Mouse (Mus musculus): ENCODE data around the gene Ears2.

Gene Ears2

DNA sequence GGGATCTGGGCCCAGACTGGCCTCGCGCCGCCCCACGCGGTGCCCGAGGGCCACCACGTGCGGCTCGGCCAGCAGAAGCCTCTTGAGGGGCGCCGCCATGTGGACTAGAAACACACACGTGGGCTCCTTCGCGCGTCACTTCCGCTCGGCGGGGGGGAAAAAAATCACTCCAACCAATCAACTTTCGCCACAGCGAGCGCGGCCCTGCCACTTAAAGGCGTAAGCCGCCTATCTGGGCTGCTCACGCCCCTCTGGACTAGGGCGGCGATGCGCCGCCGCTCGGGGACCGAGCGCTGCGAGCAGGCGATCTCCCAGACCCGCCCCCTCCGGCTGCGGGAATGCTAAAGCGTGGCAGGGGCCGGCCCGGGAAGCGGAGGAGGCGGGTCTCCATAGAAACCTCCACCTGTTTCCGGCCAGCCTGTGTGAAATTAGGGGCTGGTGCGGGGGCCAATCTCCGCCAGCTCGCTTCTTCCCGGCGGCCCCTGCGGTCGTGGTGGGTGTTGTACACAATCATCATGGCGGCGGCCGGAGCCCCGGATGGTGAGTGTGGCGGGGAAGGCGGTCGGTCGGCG lies at the start of gene Ears2, which contains the start of gene Ubfd1:
Gene Ears2, minus strand, starts transcription at position 319 of the 572 bp plus-strand sequence.
Gene Ubfd1, plus strand, starts transcription at position 231 of the 572 bp plus-strand sequence.
- DNase-seq (ENCODE audit: extremely low spot score, low spot score): peak; percentile 99

DNA sequence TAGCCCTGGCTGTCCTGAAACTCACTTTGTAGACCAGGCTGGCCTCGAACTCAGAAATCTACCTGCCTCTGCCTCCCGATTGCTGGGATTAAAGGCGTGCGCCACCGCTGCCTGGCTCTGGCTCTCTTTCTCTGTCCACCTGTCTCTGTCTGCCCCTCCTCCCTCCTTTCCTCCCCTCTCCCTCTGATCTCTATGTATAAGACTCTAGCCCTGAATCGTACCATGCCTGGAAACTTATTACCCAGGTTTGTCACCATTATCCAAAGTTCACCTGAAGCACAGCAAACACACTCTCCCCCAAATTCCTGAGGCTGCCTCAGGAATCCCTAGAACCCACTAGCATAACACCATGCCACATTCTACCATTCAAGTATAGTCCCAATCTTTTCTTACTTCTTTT lies 41.1 kb upstream of the Ears2 start:
- DNase-seq (ENCODE audit: extremely low spot score, low spot score): no peak

DNA sequence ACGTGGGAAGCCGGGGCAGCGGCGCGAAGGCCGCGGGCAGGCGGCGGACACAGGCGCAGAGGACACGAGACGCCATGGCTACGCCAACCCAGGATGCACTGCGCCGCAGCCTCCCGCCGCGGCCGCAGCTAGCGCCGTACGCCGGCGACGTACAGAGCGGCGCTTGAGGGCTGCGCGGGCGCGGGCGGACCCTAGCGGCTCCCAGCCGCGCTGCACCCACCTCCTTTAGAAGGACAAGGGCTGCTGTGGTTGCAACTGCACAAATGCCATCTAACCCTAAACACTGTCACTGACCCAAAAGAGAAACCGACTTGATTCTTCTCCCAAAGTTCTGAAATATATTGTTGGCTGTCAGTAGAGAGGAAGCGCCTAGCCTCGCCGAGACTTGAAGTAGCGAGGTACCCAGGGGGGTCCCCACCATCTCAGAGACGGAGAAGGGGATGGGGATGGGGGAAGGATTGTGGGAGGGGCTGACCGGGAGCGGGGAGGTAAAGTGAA lies 34.7 kb upstream of the Ears2 start, which contains the start of gene Ndufab1:
Gene Ndufab1, minus strand, starts transcription at position 140 of the 498 bp plus-strand sequence.
- peak; percentile 84 for DNase-seq (ENCODE audit: extremely low spot score, low spot score)

DNA sequence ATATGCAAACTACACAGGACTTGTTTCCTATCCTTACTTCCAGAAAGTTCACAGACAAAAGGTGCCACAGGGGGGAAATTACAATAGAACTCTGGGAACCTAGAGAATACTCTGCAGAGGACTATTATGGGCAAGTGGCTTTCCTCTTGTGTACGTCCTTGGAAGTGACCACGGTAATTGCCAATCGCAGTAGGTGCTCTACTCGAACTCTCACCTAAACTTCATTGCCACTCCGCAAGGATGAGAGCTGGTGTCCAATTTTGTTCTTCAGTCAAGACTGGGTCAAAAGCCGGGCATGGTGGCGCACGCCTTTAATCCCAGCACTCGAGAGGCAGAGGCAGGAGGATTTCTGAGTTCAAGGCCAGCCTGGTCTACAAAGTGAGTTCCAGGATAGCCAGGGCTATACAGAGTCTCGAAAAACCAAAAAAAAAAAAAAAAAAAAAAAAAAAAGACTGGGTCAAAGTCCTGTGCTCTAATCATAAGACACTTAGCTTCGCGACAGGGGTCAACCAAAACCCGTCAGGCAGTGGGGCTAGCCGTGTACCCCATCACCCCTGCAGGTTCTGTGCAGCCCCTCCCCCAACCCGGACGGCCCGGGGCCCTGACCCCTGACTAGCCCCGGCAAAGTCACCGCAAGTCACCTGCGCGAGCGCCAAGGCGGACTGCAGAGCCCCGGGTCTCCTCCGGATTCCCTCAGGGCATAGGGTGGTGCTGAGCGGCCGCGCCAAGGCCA lies 34.1 kb upstream of the Ears2 start:
- DNase-seq (ENCODE audit: extremely low spot score, low spot score): peak; percentile 76

DNA sequence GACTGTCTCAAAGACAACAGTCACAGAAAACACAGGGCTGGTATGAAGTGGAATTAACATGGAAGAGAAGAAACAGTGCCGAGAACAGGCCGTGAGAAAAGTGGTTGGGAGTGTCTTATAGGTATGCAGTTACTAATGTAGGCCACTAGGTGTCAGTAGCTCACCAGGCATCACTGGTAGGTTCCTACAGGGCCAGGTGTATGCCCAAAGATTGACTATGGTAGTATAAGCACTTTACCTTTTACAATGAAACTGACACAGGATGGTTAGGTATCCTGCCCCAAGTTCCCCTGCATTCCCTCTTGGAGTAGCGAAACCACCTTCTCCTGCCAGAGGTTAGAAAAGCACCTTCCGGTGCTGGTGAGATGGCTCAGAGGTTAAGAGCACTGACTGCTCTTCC lies 32.2 kb upstream of the Ears2 start:
- peak; percentile 36 for DNase-seq (ENCODE audit: extremely low spot score, low spot score)

DNA sequence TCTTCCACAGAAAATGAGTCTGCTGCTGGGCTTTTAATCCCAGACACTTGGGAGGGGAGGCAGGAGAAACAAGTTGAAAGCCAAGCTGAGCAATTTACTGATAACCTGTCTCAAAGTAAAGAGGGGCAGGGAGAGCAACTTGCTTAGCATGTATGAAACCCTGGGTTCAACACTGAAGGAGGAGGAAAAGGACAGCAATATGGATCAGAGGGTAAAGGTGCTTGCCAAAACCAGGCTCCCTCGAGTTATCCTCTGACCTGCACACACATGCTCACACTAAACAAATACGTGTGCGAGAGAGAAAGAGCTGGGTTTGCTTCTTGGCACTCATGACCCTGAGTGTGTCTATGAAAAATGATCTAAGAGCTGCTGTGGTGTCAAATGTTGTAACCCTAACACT lies 30.9 kb upstream of the Ears2 start:
- no peak for DNase-seq (ENCODE audit: extremely low spot score, low spot score)

DNA sequence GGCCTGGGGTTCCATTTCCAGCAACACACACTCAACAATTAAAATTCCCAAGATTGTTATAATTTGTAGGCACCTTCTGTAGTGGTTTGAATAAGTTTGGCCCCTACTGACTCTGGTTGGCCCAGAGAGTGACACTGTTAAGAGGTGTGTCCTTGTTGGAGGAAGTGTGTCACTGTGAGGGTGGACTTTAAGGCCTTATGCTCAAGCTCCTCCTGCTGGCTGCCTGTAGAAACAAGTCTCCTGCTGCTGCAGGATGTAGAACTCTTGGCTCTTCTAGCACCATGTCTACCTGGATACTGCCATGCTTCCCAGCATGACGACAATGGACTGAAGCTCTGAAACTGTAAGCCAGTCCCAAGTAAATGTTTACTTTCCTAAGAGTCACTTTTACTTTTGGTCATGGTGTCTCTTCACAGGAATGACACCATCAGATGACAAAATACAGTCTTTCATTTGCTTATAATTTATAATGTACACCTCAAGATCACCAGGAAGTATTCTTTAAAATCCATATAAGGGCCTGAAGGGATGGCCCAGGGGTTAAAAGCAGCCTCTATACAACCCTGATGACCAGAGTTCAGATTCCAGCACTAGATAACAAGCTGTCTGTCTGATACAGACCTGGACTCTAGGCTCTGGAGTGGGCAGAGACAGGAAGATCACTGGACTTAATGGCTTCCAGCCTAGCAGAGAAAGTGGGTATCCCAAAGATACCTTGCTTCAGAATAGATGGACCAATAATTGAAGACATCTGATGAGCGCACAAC lies 27.7 kb upstream of the Ears2 start:
- no peak for DNase-seq (ENCODE audit: extremely low spot score, low spot score)

DNA sequence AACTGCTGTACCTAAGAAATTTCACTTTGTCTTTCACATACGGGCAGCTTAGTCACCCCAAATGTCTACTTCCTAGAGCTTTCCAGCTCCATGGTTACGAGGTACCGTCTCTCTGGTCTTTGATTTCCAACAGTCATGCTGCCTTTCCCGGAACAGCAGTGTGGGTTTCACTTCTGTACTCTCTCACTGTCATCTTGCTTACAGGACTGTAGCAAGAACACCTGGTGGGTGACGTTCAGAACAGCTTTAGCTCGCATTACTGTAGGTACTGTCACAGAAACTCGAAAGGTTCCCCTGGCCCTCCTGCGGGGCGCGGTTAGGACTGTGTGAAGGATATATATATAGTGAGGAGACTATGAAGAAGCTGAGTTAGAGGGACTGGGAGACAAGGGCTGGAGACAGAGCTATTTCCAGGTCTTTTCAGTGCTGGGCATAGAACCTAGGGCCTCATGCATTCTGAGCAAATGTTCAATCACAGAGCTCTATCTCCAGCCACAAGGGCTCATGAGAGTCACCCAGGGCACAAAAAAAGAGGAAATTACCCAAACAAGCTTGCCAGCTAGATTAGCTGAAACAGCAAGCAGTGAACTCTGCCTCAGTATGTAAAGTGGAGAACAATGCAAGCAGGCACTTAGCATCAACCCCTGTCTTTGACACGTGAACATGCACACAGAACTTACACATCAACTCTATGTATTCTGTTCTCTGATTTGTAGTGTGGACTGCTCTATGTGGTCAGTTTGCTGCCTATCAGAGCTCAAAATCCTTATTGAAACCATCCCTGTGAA lies 20.3 kb upstream of the Ears2 start:
- DNase-seq (ENCODE audit: extremely low spot score, low spot score): no peak

DNA sequence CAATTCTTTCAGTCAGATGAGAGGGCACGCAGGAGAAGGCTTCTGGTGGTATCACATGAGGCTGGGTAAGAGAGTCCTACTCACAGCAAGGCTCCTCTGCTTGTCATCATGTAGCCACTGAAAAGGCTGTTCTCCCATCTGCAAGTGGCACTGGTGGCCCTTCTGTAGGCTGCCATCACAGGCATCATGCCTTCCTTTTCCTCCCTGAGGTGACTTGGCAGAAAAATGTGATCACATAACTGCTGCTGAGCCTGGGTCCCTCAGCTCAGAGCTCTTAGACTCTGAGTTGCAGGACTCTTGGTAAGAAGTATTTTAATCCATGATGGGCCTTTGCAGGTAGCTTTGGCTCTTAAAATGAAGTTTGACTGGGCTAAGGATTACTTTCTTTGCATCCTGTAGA lies 14.0 kb upstream of the Ears2 start:
- DNase-seq (ENCODE audit: extremely low spot score, low spot score): no peak

DNA sequence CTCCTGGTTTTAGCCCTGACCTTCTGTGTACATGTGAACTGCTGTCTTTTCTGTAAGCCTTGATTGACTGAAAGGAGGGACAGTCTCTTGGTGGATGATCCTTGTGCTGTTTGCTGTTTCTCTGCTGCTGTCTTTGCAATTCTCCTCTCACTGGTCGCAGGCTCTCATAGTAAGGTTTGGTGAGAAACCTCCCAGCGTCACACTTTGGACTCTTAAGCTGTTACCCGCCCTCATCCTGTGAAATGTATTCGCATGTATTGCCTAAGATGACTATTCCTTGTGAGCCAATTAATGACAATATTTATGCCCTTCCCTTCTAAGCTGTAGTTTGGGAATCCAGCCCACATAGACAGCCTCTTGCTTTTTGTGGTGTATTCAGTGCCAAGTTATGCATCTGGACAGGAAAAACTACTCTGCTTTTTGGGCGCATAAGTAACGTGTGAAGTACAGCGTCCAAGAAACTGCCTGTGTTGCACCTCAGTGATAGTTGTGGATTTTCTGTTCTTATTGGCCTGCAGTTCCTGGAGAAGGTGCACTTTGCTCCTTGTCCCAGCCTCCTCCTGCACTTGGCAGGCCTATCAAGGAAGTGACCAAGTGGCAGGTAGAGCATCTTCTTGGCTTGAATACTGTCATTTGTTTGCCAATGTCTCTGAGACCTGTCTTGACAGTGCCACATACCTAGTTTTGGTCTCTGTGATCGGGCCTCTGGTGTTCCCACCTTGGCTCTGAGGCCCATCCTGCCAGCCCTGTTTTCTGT lies 12.9 kb upstream of the Ears2 start:
- DNase-seq (ENCODE audit: extremely low spot score, low spot score): no peak

DNA sequence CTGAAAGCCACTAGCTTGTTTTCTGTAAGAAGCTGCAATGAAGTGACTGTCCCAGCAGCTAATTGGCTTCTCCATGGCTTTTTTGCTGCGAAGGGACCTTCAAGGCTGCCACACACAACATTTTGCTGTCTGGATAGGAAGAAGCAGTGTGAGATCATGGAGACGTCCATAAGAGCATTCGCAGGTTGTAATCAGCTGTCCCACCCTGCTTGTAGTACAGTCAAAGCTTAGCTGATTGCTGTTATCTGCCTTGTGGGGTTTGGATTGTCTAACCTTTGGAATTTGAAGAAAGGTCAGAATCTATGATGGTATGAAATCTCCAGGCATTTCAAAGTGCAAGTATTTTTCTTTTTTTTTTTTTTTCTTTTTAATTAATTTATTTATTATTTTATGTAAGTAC lies 7.3 kb upstream of the Ears2 start:
- no peak for DNase-seq (ENCODE audit: extremely low spot score, low spot score)

DNA sequence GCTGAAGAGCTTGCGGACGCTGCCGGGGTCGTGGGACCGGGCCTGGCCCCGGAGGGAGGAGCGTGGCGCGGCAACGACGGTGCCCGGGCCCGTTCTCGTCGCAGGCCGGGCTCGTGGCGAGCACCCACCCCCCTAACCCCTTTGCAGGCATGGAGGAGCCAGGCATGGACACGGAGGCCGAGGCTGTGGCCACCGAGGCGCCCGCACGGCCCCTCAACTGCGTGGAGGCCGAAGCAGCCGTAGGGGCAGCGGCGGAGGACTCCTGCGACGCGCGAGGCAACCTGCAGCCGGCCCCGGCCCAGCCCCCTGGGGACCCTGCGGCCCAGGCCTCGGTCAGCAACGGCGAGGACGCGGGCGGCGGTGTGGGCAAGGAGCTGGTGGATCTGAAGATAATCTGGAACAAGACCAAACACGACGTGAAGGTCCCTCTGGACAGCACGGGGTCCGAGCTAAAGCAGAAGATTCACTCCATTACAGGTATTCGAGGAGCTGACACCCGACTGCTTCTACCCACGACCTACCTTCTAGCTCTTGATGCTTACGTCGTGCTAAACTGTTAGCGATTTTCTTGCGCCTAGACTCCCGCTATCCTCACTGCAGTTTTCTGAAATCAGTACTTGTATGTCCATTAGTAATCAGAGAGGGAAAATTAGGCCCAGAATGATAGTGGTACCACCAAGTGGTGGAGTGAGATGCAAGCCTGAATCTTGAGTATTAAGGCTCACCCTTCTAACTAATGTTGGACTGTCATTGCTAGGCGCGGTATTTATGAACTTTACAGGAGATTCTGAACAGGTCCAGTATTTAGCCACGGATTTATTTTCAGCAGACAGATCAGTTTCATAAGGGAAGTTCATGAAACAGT lies 686 bp upstream of the Ears2 start:
- DNase-seq (ENCODE audit: extremely low spot score, low spot score): no peak

DNA sequence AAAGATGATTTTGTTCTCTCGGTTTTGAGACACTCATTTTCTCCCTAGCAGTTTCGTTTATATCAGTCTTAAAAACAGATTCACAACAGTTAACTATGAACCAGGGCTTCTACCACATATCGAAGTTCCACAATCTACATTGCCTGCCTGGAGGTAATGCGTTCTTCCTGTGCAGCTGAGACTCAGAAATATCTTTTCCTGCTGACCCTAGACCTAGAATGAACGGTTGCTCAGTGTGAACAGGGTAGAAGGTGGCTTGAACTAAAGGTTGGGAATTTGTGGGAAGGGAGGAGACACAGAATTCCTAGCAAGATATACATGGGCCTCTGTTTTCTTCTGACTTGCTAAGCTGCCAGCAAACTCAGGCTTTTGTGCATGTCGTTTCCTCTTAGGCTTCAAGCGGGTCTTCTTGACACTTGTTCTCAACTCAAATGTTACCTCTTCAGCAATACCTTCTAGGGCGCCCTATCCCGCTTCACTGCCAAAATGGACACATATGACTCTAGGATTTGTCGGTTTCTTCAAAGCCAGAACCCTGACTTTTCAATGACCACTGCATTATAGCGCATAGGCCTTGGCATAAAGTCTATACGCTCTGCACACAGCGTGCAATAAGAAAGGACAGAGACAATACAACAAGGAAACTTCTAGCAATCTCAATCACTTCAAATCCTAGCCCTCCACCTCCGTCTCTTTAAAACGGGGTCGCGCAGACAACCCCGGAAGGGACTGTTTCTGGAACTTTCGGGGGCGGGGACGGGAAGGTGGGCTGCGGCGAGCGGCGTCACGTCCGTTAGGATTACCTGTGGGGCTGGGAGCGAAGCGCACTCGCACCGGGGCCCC lies 740 bp downstream of the Ears2 start:
- no peak for DNase-seq (ENCODE audit: extremely low spot score, low spot score)

DNA sequence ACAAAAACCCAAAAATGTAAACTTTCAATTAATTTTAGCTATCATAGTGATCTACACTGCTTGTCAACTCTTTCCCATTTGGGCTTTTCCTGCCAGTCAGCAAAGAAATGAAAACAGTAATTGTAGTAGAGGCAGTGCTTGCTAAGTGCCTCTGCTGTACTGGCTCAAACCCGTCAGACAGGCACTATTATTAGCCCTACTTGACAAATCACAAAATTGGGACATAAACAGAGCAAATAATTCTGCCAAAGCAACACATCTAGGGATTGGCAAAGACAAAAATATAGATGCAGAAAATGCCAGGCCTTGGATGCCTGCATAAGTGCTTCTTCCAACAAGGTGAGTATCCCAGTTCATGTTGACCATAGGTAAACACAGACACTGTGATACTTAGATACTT lies 1.4 kb downstream of the Ears2 start:
- DNase-seq (ENCODE audit: extremely low spot score, low spot score): no peak

DNA sequence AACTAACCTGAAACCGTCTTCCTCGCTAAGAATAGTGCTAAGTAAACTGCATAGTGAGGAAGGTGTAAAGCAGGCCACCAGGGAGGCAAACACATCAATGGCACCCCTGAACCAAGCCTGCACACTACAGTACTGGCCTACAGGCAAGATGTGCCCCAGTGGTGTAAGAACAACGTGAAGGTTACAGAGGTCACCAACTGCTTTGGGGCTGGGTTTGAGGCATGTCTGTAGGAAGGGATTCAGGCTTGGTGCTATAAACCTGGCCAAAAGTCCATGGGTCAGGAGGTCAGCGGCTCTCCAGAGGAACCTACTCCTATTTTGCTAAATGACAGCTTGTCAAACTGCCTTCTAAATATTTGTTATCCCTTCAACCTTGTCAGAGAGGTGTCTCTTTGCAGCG lies 10.4 kb downstream of the Ears2 start:
- DNase-seq (ENCODE audit: extremely low spot score, low spot score): no peak

DNA sequence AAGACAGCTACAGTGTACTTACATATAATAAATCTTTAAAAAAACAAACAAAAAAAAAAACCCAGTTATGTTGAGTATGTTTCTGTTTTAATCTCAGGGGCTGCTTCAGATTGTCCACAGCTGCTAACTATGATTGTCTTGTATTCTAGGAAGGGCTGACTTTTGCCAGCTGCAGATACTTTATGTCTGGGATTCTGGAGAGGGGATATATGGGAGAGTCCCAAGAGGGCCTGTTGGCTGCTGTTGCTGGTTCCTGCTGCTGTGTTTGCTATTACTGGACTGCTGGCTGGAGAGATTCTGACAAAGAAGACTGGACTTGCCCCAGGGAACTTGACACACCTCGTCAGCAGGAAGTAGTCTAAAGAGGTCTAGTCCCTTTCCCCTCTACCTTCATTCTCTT lies 16.2 kb downstream of the Ears2 start:
- no peak for DNase-seq (ENCODE audit: extremely low spot score, low spot score)

DNA sequence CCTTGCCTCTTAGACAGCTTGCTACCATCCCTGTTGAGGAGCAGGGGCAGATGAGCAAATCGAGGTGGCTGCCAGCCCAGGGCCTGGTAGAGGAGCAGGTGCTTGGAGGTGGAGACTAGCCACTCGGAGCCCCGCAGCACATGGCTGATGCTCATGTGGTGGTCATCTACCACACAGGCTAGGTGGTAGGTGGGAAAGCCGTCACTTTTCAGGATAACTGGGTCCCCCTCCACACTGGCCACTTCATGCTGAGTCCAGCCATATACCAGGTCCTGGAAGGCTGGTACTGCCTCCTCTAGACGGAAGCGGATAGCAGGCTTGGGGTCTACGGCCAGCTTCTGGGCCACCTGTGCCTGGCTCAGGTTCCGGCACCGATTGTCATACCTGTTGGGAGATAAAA lies 18.9 kb downstream of the Ears2 start:
- DNase-seq (ENCODE audit: extremely low spot score, low spot score): no peak

DNA sequence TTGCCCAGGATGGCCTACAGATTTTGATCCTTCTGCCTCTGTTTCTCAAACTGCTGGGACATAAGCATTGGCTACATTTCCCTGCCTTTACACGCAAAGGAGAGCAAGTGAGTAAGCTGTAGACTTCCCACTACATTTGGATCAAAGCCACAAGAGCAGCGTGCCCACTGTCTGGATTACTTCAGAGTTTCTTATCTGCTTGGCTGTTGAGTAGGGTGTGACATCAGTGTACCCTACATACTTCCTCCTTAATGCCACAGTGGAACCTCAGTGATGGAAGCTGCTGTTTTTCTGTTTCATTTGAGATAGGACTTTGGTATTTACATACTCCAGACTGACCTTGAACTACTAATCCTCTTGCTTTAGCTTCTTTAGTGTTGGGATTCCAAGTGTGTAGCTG lies 20.2 kb downstream of the Ears2 start:
- no peak for DNase-seq (ENCODE audit: extremely low spot score, low spot score)

DNA sequence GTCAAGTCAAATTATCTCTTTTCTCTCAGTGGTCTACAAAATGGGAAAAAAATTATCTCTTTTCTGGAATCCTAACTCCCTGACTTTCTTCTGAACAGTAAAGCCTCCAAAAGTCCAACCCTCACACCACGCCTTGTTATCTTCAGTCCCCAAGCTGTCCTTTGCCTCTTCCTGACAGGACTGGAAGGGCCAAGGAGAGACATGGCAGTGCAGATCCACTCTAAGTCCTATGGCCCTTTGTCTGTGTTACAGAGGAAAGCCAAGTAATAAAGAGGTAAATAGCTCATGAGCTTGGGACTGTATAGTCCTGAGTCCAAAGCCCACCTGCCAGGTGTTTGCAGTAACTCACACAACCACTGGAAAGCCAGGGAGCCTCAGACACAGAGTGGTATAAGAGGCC lies 21.4 kb downstream of the Ears2 start:
- no peak for DNase-seq (ENCODE audit: extremely low spot score, low spot score)

Measured in neural tube, embryonic 10.5 days (tissue).